Mouse (Mus musculus) kidney, adult 8-10 months (tissue): ENCODE measurements around the gene Zfp36l1.

Source experiments
- DNase-seq, 2 experiments: peaks; one replicate each; pipeline ENCODE4 v3.0.0; 2022

Zfp36l1 gene

DNA sequence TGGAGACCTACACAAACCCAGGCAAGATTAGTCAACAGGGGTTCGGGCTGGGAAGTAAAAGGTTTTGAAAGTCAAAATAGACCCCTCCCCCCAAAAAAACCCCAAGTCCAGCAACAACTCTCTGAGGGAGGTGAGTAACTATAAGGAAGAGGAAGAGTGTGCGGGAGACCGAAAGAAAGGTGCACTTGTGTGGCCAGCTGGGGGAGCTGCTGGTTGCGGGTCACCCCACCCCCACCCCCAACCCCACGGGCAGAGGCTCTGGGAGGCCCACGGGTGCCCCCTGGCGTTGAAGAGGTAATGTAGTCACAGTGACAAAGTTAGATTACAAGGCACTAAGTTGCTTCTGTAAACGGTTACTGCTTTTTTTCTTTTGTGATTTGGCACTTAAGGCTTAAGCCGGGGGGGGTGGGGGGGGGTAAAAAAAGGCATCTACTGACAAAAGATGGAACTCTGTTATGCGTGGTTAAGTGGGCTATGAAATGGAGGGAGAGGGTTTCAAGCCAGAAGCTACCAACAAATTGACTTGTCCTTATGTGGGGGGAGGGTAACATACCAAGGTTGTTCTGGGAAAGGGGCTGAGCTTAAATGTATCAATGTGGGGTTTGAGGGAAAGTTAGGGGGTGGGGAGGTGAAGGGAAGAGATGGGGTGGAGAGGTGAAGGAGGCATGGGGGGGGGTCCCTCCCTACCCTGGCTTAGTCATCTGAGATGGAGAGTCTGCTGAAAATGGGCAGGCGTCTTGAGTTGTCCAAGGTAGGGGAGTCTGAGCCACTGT, 3.7 kb downstream of the Zfp36l1 start:
- DNase-seq, result peak; percentile 71 to 81

DNA sequence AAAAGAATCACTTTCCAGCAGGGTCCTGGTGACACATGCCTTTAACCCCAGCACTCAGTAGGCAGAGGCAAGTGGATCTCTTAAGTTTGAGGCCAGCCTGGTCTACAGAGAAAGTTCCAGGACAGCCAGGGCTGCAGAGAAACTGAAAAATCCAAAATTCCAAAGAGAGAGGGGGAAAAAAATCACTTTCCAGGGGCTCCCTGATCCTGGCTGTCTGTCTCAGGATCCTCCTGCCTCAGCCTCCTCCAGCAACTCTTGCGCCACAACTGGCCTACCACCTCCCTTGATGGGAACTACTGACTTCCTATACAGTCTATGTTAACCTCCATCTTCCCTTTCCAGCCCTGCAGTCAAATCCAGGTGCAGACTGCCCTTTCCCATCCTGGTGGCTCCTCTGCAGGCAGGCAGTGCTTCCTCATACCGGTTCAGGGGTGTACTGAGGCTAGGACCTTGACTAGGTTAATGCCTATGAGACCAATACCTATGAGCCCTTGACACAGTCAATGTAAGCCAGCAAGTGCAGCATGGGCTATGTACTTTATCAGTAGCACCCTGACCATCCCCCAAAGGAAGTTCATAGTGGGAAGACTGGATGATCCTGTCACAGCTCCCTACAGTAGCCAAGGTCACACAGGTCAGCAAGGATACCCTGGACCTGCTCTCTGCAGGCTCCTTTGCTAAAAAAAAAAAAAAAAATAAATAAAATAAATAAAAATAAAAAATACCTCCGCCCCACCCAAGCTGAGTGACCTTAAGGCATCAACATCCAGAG, 5.7 kb downstream of the Zfp36l1 start:
- no peak for DNase-seq

DNA sequence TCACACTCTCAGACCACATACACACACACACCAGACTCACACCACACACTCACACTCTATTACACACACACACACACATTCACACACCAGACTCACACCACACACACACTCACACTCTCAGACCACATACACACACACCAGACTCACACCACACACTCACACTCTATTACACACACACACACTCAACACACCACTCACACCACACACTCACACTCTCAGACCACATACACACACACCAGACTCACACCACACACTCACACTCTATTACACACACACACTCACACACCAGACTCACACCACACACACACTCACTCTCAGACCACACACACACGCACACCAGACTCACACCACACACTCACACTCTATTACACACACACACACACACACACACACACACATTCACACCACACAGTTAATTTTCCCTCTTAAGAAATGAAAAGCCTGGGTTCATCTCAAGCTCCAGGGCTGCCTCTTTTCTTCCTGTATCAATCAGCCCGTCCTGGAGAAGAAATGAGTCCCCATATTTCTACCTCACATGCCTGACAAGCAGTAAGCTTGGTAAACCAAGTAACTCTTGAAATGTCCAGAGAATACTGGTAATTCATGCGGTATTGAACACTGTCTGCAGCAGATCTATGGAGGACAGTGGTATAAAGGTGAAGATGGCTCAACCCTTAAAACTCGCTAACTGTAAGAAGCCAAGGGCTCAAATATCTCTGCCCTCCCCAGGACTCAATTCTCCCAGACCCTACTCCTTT, 6.5 kb downstream of the Zfp36l1 start:
- no peak for DNase-seq

DNA sequence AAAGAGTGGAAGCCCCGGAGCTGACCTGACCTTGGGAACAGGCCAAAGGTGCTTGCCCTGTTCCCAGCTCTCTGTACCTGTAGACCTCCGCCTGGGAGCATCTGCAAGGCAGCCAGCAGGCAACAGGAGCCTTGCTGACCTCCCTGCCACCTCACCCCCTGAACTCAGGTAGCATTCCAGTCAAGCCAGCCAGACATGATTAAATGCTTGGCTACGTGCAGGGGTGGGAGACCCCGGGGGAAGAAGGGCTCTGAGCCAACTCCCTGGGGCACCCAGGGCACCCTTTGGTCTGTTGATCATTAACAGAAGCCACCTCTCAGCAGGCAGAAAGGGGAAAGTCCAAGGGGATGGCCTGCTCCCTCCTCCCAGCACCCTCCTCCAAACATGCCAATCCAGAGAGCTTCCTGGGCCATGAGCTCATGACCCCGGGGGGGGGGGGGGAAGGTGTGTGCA, 9.3 kb downstream of the Zfp36l1 start:
- DNase-seq, result peak; percentile 96 to 97

DNA sequence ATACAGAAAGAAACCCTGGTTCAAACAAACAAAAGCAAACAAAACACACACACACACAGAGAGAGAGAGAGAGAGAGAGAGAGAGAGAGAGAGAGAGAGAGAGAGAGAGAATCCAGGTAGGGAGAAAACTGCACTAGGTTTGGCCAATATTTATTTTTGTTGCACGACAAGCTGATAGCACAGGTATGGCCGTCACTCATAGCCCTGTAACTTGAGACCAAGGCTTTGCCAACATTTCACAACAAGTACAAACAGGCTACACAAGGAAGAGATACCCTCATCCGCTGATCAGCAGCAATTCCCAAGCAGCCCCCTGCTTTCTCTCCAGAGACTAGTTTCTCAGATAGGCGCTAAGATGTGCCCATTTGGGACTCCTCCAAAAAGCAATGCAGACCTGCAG, 9.7 kb downstream of the Zfp36l1 start:
- DNase-seq, result no peak

DNA sequence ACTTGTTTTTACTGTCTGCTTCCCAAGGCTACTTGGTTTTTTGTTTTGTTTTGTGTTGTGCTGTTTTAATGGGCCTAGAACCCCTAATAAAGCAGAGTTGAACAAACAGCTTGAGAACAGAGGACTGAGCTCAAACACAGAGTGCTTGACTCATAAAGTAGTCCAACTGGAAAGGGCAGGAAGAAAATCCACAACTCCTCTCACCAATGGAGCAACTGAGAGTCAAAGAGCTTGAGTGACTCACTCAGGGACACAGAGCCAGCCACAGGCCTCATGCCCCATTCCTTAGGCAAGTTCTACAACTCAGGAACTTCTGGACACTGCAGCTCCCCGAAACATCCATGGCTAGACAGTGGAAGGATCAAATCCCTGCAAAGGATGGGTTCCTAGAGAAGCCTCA, 14.0 kb downstream of the Zfp36l1 start:
- DNase-seq, result no peak

DNA sequence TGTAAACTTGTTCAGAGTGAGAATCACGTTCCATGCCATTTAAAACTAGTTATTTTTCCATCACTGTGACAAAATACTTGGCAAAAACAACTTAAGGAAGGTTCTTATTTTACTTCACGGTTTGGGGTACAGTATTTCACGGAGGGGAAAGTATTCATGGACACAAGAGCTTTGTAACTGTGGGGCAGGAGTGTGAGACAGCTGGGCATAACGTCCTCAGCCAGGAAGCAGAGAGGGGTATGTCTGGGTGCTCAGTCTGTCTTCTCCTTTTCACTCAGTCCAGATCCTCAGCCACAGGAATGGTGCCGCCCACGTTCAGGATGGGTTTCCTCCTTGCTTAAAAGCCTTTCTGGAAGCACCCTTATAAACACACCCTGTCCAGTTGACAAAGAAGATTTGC, 16.1 kb downstream of the Zfp36l1 start:
- DNase-seq, result no peak

DNA sequence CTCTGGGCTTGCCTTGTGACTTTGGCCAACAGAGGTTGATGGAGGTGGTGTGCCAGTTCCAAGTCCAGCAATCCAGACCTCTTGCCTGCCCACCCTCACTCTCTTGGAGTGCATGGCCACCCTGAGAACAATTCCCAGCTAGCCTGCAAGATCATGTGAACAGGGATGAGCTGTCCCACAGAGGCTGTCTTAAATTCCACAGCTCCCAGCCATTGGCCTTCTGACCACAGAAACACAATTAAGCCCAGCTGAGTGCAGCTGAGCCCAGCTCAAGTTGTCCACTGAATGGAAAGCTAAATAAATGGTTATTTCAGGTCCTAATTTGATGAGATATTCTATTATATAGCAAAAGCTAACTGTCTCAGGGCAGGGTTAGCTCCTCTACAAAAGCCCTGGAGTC, 20.0 kb downstream of the Zfp36l1 start:
- DNase-seq, result no peak

DNA sequence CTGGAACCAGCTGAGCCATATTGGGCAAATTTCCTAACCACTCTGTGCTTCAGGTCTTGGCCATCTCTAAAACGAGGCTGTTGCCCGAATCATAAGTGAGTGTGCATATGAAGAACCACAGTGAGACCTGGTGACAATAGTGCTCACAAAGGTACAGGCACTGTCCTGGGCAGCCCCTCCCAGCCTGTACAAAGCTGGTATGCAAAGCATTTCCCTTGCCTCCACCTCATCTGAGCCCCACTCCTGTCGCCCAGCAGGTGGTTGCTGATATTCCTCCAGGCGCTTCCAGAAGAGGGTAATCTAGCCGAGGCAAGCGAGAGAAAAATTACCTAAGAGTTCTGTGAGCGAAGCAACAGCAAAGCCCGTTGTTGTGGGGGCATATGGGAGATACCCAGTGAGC, 21.7 kb downstream of the Zfp36l1 start:
- no peak for DNase-seq

DNA sequence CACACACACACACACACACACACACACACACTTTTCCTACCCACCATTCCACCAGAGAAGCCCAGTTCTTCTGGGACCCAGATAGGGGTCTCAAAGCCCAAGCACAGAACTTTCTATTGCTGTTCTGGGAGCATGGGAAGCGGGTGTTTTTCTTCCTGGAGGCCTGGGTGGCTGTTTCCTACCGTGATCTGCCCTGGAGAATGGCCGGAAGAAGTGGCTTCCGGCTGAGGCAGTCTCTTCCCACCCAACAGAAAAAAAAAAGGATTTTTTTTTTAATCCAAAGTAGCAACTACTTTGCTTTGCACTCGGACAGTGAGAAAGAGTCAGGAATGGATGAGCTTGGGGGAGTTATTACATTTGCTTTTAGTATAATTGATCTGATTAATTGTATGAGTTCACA, 22.3 kb downstream of the Zfp36l1 start:
- no peak for DNase-seq

DNA sequence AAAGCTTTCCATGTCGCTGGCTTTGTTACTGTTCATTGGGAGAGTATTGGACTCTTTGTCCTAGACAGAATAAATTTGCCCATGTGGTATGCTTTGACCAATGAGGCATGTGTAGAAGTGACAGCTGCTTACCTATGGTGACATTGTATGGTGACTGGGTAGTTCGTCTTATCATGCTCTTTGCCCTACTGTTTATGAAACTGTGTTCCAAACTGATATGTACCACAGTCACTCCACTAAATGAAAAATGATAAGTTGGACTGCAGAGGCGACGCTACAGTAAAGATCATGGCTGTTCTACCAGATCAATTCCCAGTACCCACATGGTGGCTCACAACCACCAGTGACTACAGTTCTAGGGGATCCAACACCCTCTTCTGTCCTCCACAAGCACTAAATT, 24.7 kb downstream of the Zfp36l1 start:
- no peak for DNase-seq

DNA sequence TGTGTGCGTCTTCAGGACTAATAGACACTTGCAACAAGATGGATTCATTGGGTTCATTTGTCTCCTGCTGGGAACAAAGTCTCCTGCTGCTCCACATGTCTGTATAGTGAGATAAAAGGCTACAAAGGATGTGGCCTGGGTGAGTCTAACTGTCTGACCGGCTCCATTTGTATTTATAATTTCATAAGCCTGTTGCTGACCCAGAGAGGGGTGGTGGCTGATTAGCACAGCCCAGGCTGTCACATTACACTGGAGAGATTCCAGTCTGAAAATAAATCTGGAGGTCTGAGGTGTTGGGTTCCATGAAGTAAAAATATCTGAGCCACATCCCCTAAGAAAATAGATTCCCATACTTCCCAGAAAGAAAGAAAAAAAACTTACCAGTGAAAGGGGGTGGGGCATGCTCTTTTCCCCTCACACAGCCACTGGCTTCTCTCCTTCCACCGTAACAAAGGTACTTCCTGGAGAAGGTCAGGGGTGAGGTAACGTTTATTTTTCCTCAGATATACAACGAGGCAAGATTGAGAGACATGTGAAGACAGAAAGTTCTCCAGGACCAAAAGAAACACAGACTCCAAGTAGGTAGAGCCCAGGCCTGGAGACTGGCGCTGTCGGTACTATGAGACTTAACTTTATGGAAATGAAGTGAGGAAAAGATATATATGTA, 28.2 kb downstream of the Zfp36l1 start:
- no peak for DNase-seq

DNA sequence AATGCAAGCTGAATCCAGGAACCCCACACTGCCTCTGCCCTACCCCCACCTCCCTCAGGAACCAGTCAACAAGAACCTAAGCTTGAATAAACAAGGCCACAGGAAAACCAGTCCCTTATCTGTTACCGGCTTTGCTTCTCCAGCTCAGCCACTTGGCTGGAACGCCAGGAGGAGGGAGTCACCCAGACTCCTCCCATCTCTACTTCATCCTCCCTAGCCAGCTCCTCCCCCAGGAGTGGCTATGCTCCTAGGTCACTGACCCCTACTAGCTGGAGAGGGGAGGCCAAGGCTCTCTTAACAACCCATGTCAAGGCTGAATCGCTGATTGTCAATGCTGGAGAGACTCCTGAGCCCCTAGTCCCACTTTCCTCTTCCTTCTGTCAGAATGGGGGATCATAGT, 28.9 kb downstream of the Zfp36l1 start:
- DNase-seq, result peak; percentile 79 to 83

DNA sequence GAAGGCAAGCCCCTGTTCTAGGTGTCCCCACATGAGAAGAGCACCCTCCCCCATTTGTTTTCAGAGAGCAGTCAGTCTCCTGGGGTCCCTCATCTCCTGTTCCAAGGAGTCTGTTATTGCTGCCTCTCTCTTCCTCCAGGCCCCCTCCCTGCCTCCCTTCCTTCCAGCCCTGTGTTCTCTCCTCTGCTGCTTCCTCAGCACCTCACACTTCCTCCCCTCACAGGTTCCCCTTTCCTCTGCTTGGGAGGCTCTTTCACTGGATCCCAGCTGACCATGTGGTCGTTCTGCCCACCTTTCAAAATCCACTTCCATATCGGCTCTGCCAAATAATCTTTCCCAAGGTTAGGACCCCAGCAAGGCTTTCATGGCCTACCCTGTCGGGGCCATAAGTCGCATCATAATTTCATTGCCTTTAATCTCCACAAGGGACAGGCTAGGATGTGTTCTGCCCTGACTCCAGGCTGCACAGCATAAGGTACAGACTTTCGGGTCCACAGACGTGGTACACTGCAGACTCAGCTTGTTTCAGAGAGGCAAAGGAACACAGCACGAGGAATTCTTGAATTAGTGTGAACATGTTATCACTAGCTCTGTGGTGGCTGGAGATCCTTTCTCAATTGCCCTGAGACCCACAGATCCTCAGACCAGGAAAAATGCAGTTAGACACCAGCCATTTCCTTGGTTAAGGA, 29.5 kb downstream of the Zfp36l1 start:
- DNase-seq, result no peak

DNA sequence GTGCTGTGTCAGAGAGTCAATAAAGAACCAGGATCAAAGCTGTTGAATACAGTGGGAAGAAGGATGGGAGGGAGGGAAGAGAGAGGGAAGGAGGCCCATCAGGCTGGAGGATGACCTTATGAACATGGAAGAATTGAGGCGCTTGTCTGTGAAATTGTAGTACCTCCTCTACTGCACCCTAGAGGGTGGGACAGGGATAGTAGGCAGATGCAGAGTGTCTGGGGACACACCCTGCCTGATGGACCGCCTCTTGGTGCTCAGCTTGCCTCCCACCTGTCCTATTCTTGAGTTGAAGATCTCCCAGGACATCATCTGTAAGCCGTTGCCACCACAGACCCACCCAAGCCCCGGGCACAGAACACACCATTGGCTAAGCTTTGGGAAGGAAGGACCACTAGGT, 30.1 kb downstream of the Zfp36l1 start:
- DNase-seq, result no peak

DNA sequence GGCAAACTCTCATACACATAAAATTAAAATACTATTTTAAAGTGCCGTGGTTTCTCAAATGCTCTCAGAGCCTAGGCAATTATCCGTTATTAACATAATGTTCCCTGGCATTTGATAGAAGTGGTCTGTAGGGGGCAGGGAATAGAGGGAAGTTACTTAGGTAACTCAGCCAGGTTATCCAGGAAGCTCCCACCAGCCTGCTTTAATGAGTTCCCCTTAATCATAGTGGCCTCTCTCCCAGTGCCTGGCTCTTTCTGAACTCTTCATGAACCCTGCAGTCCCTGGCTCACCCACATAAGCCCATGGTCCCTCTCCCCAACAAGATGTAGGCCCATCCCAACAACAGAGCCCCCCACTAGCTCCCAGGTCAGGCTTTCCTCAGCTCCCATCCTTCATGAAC, 31.4 kb downstream of the Zfp36l1 start:
- DNase-seq, result no peak

DNA sequence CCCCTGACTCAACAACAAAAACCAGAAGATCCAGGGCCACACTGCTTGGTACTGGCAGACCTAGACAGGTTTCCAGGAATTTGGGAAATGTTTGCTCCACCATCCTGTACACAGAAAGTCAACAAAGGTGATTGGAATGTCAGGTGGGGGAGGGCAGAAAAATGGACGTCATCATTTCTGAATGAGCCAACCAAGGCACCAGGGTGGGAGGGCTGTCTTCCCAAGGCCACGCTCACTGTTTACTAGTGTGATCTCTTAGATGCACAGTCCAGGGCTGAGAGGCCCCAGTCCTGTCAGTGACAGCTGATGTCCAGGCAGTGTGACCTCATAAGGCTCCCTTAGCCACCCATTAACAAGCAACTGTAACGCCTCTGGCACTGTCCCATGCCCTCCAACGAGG, 32.9 kb downstream of the Zfp36l1 start:
- no peak for DNase-seq

DNA sequence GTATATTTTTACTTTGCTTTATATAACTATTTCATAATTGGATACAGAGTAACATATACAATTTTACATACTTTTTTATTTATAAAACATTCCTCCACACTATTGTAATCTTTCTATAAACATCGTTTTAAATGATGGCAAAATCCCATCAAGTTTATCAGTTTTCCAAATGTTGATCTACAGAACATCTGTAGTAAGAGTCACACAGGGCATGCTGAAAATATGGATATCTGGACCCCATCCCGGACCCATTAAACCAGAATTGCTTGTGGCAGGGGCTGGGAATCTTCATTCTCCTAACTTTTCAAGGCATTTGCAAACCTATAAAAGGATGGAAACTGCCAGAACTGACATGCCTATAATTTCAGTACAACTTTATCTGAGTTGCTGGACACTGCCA, 38.5 kb downstream of the Zfp36l1 start:
- no peak for DNase-seq

DNA sequence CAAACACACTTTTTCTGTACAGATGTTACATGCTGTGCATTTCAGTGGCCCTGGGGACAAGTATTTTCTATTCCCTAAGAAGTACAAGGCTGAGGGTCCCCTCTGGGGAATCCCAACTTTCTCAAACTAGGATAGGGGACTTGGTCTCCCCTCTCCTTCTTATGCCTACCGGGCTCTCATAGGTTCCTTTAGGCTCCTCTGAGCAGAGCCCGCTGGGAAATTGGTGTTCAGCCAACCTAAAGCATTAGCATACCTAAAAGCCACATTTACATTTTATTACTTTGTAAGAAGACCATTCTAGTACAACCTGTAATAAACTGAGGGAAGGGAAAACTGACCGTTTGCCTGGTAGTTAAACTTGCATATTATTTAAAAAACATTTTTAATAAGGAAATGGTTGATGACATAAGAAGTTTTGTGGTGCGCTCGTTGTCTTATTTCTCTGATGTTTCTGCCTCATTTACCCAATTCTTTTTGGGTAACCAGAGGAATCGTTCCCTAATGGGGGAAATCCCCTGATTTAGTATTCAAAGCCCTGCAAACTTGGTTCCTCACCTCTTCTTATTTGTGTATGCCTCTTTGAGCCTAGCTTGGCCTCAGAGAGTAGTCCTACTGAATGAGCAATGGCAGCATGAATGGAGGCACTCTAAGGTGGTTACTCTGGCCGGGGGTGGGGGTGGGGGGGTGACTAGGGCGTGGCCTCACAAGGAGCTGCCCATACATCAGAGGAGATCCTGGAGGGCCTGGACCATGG, 42.1 kb downstream of the Zfp36l1 start:
- DNase-seq, result no peak

DNA sequence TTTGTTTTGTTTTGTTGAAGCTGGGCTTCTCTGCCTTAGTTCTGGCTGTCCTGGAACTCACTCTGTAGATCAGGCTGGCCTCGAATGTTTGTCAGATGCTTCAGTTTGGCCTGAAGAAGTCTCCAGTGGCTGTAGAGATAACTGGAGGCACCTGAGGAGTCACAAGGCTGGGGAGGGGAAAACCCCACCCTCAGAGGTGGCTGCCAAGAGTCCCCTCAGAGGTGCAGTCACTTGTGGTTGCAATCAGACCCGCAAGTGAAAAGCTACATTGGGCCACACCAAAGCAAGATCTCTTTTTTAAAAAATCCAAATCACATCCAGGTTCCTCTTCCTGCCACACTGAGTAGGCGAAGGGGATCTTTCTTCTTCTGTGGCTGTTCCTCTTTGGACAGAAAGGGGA, 43.8 kb downstream of the Zfp36l1 start:
- DNase-seq, result no peak

DNA sequence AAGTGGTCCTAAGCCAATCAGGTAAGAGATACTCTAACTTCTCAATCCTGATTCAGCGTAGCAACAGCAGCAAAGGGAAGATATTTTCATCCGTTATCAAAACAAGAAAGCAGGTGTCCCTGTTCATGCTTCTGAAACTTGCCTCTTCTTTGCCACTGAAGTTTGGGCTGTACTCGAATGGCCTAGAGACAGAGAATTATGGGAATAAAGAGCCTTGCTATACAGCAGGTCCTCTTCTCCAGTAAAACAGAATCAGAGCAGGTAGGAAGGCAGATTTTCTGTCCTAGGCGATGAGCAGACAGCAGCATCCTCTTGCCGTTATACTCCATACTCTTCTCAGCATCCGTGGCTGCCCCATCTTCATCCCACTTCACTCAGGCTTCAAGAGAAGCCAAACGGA, 44.8 kb downstream of the Zfp36l1 start:
- no peak for DNase-seq

DNA sequence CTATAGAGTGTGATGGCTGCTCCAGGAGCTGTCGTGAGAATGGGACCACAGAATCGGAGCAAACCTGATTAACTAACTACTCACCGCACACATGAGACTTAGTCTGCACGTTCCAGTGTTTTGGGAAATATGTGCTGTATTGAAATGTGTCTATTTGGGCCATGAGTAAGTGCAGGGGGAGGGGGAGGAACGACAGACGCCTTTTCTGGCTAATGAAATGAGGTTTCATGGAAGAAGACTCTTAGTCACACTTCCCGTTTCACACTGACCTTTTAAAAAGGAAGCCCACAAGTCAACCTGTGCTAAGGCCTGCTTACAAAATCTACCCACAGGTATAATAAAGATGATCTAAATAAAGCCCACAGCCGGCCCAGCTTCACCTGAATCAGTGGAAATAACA, 47.8 kb downstream of the Zfp36l1 start:
- DNase-seq, result no peak
